Mouse (Mus musculus) layer of hippocampus, postnatal 14 days (tissue): ENCODE measurements around the gene Prlh. TPM values are rescaled to one million over a fixed set of nuclear protein-coding genes. Genes with fewer than 3 reads are reported as not detected.

Experiments used
- DNase-seq, 2 experiments: peaks; one replicate each; pipeline ENCODE4 v3.0.0; 2021 to 2022; ENCODE audit warnings: low spot score in 2 of 2, mixed read lengths in 1 of 2
- total RNA-seq, 2 experiments: library from RNA; stranded (reverse); gene quantifications; 2 replicates each; pipeline ENCODE4 v1.2.3; 2021

Prlh gene
- total RNA-seq, 2 experiments from 2014 or later = not detected

DNA sequence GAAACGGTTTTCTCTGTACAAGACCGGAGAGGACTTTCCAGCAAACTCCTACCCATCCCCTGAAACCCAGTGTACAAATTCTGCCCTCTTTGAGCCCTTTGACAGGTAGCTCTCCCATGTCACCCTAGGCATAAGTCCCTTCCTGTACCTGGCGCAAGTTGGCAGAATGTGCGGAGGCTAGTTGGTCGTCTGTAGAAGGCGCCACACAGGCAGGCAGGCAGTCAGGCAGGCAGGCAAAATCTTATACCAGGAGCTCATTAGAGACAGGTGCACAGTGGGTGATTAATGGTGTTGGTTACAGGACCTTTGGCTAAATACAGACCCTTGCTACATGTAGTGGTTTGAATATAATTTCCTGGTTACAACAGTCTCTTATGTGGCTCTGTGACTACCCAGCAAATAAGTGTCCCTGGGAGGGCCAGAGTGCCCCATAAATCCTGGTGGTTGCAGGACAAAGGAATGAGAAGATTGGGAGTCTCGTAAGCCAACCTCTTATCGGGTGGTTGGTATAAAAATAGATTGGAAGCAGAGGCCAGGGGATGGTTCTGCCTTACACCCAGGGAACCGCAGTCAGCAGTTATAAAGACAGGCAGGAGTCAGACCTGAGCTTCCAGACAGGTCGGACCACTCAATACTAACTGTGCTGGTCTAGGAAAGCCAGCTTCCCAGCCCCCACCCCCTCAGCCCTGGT is 47.1 kb downstream of the Prlh start:
- no peak for DNase-seq

DNA sequence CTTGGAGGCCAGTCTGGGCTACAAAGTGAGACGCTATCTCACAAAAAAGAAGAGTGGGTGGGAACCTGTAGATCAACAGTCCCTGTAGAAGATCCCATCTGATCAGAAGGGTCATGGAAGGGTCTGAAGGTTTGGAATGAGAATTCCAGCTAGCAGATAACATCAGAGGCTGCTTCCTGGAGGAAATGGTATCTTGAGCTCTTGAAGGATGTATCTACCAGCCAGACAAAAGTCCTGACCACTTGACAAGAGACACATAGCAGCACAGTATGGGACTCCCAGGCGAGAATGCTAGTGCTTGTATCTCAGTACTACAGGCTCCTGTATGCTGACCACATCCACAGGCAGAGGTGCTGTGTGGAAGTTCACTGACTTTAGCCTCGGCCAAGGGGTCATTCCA is 48.2 kb downstream of the Prlh start:
- DNase-seq = no peak

DNA sequence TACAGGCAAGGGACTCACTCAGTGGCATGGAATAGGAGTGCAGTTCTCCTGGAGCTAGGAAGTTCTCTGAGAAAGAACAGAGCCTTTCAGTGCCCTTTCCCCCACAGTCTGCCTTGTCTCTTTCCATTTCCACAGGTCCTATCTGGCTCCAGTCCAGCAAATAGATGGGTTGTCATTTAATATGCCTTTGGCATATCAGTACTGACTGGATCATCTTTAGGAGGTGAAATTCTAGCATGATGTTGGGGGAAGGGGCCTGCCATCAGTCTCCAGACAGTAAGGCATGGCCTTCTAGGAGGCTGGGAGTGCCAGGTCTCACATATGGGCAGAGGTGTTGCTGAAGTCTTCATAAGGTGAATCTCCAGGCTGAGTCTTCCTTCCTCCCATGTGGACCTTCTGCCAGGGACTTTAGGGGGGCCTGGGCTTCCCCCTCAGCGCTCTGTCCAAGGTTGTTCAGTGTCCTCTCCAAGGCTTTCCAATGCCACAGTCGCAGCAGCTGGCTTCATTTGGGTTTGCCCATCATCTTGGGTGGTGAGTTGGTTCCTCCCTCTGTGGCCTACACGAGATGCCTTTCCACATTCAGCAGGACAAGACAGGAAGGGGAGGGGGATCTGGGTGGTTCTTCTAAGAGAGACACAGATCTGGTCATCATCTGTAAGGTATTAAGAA is 49.1 kb downstream of the Prlh start:
- no peak for DNase-seq

DNA sequence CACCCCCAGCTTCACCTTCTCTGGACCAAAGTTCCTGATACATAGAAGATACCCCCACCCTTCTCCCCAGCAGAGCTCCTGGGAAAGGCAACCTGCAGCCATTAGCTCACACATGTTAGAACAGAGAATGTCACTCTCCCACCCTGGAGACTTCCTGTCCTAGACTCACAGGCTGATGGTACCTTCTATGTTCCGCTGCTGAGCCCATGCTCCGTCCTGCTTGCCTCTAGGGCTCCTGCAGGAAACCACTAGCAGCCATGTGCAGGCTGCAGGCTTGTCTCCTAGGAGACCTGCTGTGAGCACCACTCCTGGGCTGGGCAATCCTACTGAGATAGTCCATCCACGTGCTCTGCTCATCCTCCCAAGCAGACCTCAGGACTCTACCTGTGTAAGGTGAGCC is 49.7 kb downstream of the Prlh start:
- no peak for DNase-seq

Other genes starting within 250 kb of the Prlh start
- gene Col6a3, start 109.1 kb upstream of the Prlh start, total RNA-seq = 1 to 10 TPM; 6.4 to 8.5 TPM
- gene Mlph, start 38.0 kb upstream of the Prlh start, total RNA-seq = 1 to 10 TPM in 1 of 2 experiments, under 1 TPM in 1; 0.94 to 1.5 TPM
- not detected for gene Rab17, start 16.6 kb downstream of the Prlh start, total RNA-seq
- gene Lrrfip1, start 45.6 kb downstream of the Prlh start, total RNA-seq = 10 to 100 TPM; 73.0 to 82.7 TPM
- not detected for gene Rbm44, start 192.0 kb downstream of the Prlh start, total RNA-seq
- 10 to 100 TPM; 51.3 to 53.0 TPM for gene Ramp1, start 226.7 kb downstream of the Prlh start, total RNA-seq